Mouse (Mus musculus) heart, postnatal 0 days (tissue): ENCODE measurements around the gene Npas1. TPM values are rescaled to one million over a fixed set of nuclear protein-coding genes. Genes with fewer than 3 reads are reported as not detected.

Experiments
- ATAC-seq: fragments of 200-750 bp; cut with Nextera tagmentation; 2 replicates; pipeline ENCODE4 v1.8.0; 2017; ENCODE audit warnings: low read depth, moderate number of reproducible peaks, moderate library complexity; ENCODE audit not compliant: insufficient read depth
- DNase-seq: peaks from one replicate; pipeline ENCODE4 v3.0.0-alpha.2; 2016; ENCODE audit warnings: low spot score
- H3K27ac ChIP-seq: fragments of 300-500 bp; sonication (generic); 2 replicates; pipeline ENCODE4 v1.5.1; 2014; ENCODE audit warnings: low read depth, mild to moderate bottlenecking
- H3K27me3 ChIP-seq: fragments of 300-500 bp; sonication (generic); 2 replicates; pipeline ENCODE4 v1.6.1; 2014; ENCODE audit warnings: low read length, mixed read lengths; ENCODE audit not compliant: control insufficient read depth, insufficient read depth
- H3K36me3 ChIP-seq: fragments of 300-500 bp; sonication (generic); replicated peaks from 2 replicates; pipeline ENCODE4 v1.6.1; 2014; ENCODE audit warnings: low read length, mixed read lengths; ENCODE audit not compliant: control insufficient read depth, insufficient read depth
- H3K4me1 ChIP-seq: fragments of 300-500 bp; sonication (generic); 2 replicates; pipeline ENCODE4 v1.6.1; 2014; ENCODE audit warnings: antibody characterized with exemption; ENCODE audit not compliant: control insufficient read depth, insufficient read depth
- H3K4me2 ChIP-seq: fragments of 300-500 bp; sonication (generic); 2 replicates; pipeline ENCODE4 v1.6.1; 2014; ENCODE audit warnings: low read depth, mild to moderate bottlenecking, low read length, moderate library complexity
- H3K4me3 ChIP-seq: fragments of 300-500 bp; sonication (generic); 2 replicates; pipeline ENCODE4 v1.5.1; 2014; ENCODE audit warnings: low read depth, low read length
- H3K9ac ChIP-seq: fragments of 300-500 bp; sonication (generic); replicated peaks from 2 replicates; pipeline ENCODE4 v1.6.1; 2014; ENCODE audit warnings: low read depth, low read length, mixed read lengths
- H3K9me3 ChIP-seq: fragments of 300-500 bp; sonication (generic); replicated peaks from 2 replicates; pipeline ENCODE4 v1.6.1; 2016; ENCODE audit warnings: low read length; ENCODE audit not compliant: control insufficient read depth
- CTCF ChIP-seq: IDR thresholded peaks from 2 replicates; pipeline ENCODE4 v1.5.1; 2016; ENCODE audit warnings: antibody characterized with exemption, control low read depth, low read depth
- EP300 ChIP-seq: IDR thresholded peaks from 2 replicates; pipeline ENCODE4 v1.6.1; 2016; ENCODE audit warnings: antibody characterized with exemption, low read depth
- WGBS: fragments of 180-500 bp; shearing (Covaris S2); extraction: QIAGEN DNeasy Blood & Tissue Kit; methylation state at CpG from one replicate; pipeline ENCODE4 v1.1.7; 2014; 5-methylcytosine and 5-hydroxymethylcytosine counted together
- polyA plus RNA-seq: library from polyadenylated mRNA; unstranded; fragments of >200 nt; fragmentation: Nextera tagmentation; extraction: Ambion mirVana; gene quantifications from 2 replicates; pipeline ENCODE4 v1.2.1, GENCODE M21; 2015
- total RNA-seq: library from RNA; depleted of rRNA; stranded (reverse); fragments of >200 nt; gene quantifications from 2 replicates; pipeline ENCODE4 v1.2.3, GENCODE M21; 2014; ENCODE audit warnings: low replicate concordance

Gene Npas1
- total and polyA plus RNA-seq, 2 experiments from 2014 or later = 0.18 TPM; not detected in 1

GRCm38 (mm10) chr7:16471549-16471948 lies 6.0 kb downstream of the Npas1 start:
- no peak overlapping the region for H3K4me2 ChIP-seq
- peaks cover 46% of the 10 kb centered on the region for H3K27me3 ChIP-seq
- no peak for DNase-seq
- H3K27ac ChIP-seq = no peak overlapping the region
- ATAC-seq = no peak; the same call in 1 of the 2 replicates
- TF ChIP-seq CTCF (peak; percentile 46), EP300 (no peak)
- no peak overlapping the region for H3K9ac ChIP-seq
- no peak overlapping the region for H3K4me3 ChIP-seq
- no peaks in the 10 kb centered on the region; the same call in 1 of the 2 replicates for H3K4me1 ChIP-seq
- H3K36me3 ChIP-seq = no peaks in the 10 kb centered on the region
- 38% methylated on average over 9 of the region's 9 CpGs for WGBS
- H3K9me3 ChIP-seq = no peaks in the 10 kb centered on the region

GRCm38 (mm10) chr7:16468115-16468514 lies 9.4 kb downstream of the Npas1 start:
- no peak for TF ChIP-seq EP300
- no peak for TF ChIP-seq CTCF
- H3K9me3 ChIP-seq = no peaks in the 10 kb centered on the region
- peaks cover 13% of the 10 kb centered on the region; the same call in 1 of the 2 replicates for H3K27me3 ChIP-seq
- WGBS = 35% methylated on average over 5 of the region's 5 CpGs
- H3K4me1 ChIP-seq = no peaks in the 10 kb centered on the region
- no peaks in the 10 kb centered on the region for H3K36me3 ChIP-seq
- no peak overlapping the region for H3K9ac ChIP-seq
- H3K4me2 ChIP-seq = no peak overlapping the region
- no peak for ATAC-seq
- DNase-seq = no peak
- H3K4me3 ChIP-seq = no peak overlapping the region
- H3K27ac ChIP-seq = no peak overlapping the region

- Histone ChIP-seq H3K9me3 (no peaks in the 10 kb centered on the region), H3K4me3 (no peak overlapping the region), H3K27me3 (peaks cover 5% of the 10 kb centered on the region; the same call in 1 of the 2 replicates), H3K27ac (no peak overlapping the region), H3K4me1 (no peaks in the 10 kb centered on the region), H3K4me2 (no peak overlapping the region), H3K9ac (no peak overlapping the region), H3K36me3 (no peaks in the 10 kb centered on the region)
- ATAC-seq (no peak), DNase-seq (no peak)
- TF ChIP-seq CTCF = 0 out of 2 replicates have a peak, but pooled peaks have one; percentile 19
- no peak for TF ChIP-seq EP300
- 61% methylated on average over 4 of the region's 4 CpGs for WGBS
Observed at GRCm38 (mm10) chr7:16466565-16466964, 11.0 kb downstream of the Npas1 start.

- Histone ChIP-seq H3K9ac (no peak overlapping the region), H3K4me3 (no peak overlapping the region), H3K9me3 (no peaks in the 10 kb centered on the region), H3K4me1 (no peaks in the 10 kb centered on the region), H3K27ac (no peak overlapping the region), H3K27me3 (0 out of 2 replicates have a peak, but pooled peaks cover 9% of the 10 kb centered on the region), H3K36me3 (no peaks in the 10 kb centered on the region), H3K4me2 (no peak overlapping the region)
- no peak for DNase-seq
- ATAC-seq = no peak
- WGBS = 79% methylated on average over 5 of the region's 5 CpGs
- TF ChIP-seq EP300 (no peak), CTCF (no peak)
Observed at GRCm38 (mm10) chr7:16465568-16465967, 12.0 kb downstream of the Npas1 start.

GRCm38 (mm10) chr7:16465160-16465559 lies 12.4 kb downstream of the Npas1 start:
- peak; percentile 25; the same call in 1 of the 2 replicates for ATAC-seq

GRCm38 (mm10) chr7:16463214-16463613 lies 14.3 kb downstream of the Npas1 start:
- H3K4me1 ChIP-seq = no peaks in the 10 kb centered on the region
- no peak overlapping the region for H3K4me3 ChIP-seq
- H3K9me3 ChIP-seq = no peaks in the 10 kb centered on the region
- H3K36me3 ChIP-seq = no peaks in the 10 kb centered on the region
- TF ChIP-seq CTCF = peak; percentile 93
- TF ChIP-seq EP300 = no peak
- no peak overlapping the region for H3K27ac ChIP-seq
- ATAC-seq (peak; percentile 52), DNase-seq (peak; percentile 59)
- 0 out of 2 replicates have a peak, but pooled peaks cover 9% of the 10 kb centered on the region for H3K27me3 ChIP-seq
- WGBS = 2% methylated on average over 14 of the region's 14 CpGs
- no peak overlapping the region for H3K9ac ChIP-seq
- no peak overlapping the region for H3K4me2 ChIP-seq

More at GRCm38 (mm10) chr7:16465160-16465559, 12.4 kb downstream of the Npas1 start:
- H3K27ac ChIP-seq = no peak overlapping the region
- H3K4me1 ChIP-seq = no peaks in the 10 kb centered on the region
- H3K4me2 ChIP-seq = no peak overlapping the region
- TF ChIP-seq CTCF = peak; percentile 89
- no peak for TF ChIP-seq EP300
- WGBS = 8% methylated on average over 8 of the region's 8 CpGs
- DNase-seq = peak; percentile 39
- no peaks in the 10 kb centered on the region for H3K9me3 ChIP-seq
- H3K4me3 ChIP-seq = no peak overlapping the region
- H3K9ac ChIP-seq = no peak overlapping the region
- H3K36me3 ChIP-seq = no peaks in the 10 kb centered on the region
- H3K27me3 ChIP-seq = 0 out of 2 replicates have a peak, but pooled peaks cover 9% of the 10 kb centered on the region
